Mouse (Mus musculus) thymus, adult 2 months (tissue): ENCODE results near the gene Pthlh.

Experiments used
- CTCF ChIP-seq: fragments of 200-500 bp; IDR thresholded peaks from 2 replicates; pipeline ENCODE4 v1.5.1; 2012; ENCODE audit warnings: mild to moderate bottlenecking, control low read depth, low read length, moderate library complexity, borderline replicate concordance; ENCODE audit not compliant: control insufficient read depth, poor library complexity, insufficient read depth; ENCODE audit errors: extremely low read depth
- POLR2A ChIP-seq: fragments of 200-500 bp; IDR thresholded peaks from 2 replicates; pipeline ENCODE4 v1.6.1; 2012; ENCODE audit warnings: mild to moderate bottlenecking, low read length, control low read depth, moderate library complexity; ENCODE audit not compliant: control insufficient read depth, poor library complexity, insufficient read depth; ENCODE audit errors: extremely low read depth

DNA sequence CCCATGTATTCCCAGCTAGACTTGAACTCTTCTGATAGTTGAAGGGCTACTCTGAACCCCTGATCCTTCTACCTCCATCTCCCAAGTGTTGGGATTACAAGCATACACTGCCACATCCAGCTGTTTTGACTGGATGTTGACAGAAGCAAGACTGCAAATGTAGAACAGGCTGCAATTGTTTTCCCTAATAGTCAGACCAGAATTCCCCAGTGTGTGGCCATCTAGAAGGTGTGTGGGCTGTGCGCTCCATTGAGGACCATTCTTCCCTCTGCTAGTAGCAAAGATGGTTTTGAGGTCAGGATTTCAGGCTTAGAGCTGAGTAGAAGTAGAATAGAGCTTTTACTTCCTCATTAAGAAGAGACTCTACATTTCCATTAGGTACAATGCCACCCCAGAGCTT is 37.3 kb downstream of the Pthlh start:
- TF ChIP-seq POLR2A (no peak), CTCF (no peak)
